8 mouse cellular contexts compared by ENCODE assay signal in genomic region chr4:21848287-21848630, GRCm38 (mm10). TPM values are rescaled to one million over a fixed set of nuclear protein-coding genes. Genes with fewer than 3 reads are reported as not detected.
DNase-seq lines count a peak whose midpoint lies in the region; ATAC-seq lines count a peak whose summit lies in the region.

No protein-coding gene starts in this region.

- H3K36me3 ChIP-seq in embryonic facial prominence, embryonic 12.5 days, result no peaks in the 10 kb centered on the region
- no peaks in the 10 kb centered on the region for H3K36me3 ChIP-seq in limb, embryonic 11.5 days (ENCODE audit: control insufficient read depth, insufficient read depth, low read length)
- no peaks in the 10 kb centered on the region for H3K36me3 ChIP-seq in midbrain, embryonic 12.5 days

- peak overlapping the region; percentile 83 for H3K9ac ChIP-seq in embryonic facial prominence, embryonic 12.5 days
- peak overlapping the region; percentile 90 for H3K9ac ChIP-seq in limb, embryonic 11.5 days (ENCODE audit: low read length)
- peak overlapping the region; percentile 80 for H3K9ac ChIP-seq in midbrain, embryonic 12.5 days (replicated peaks)

- H3K4me1 ChIP-seq in embryonic facial prominence, embryonic 12.5 days, result peaks cover 5% of the 10 kb centered on the region; the same call in 1 of the 2 replicates
- H3K4me1 ChIP-seq in limb, embryonic 11.5 days (ENCODE audit: control insufficient read depth, insufficient read depth, low read length), result no peaks in the 10 kb centered on the region; the same call in 1 of the 2 replicates
- peaks cover 12% of the 10 kb centered on the region for H3K4me1 ChIP-seq in midbrain, embryonic 12.5 days

- H3K4me2 ChIP-seq in embryonic facial prominence, embryonic 12.5 days (replicated peaks), result peak overlapping the region; percentile 49
- peak overlapping the region; percentile 24 for H3K4me2 ChIP-seq in limb, embryonic 11.5 days (ENCODE audit: low read depth, severe bottlenecking)
- H3K4me2 ChIP-seq in midbrain, embryonic 12.5 days (replicated peaks), result peak overlapping the region; percentile 49

- peak overlapping the region; percentile 83 for H3K4me3 ChIP-seq in embryonic facial prominence, embryonic 12.5 days
- peak overlapping the region; percentile 68 for H3K4me3 ChIP-seq in limb, embryonic 11.5 days (ENCODE audit: low read depth, low read length)
- H3K4me3 ChIP-seq in midbrain, embryonic 12.5 days, result peak overlapping the region; percentile 67

- H3K9me3 ChIP-seq in embryonic facial prominence, embryonic 12.5 days, result no peaks in the 10 kb centered on the region
- H3K9me3 ChIP-seq in limb, embryonic 11.5 days (ENCODE audit: control insufficient read depth, low read length), result no peaks in the 10 kb centered on the region
- H3K9me3 ChIP-seq in midbrain, embryonic 12.5 days, result no peaks in the 10 kb centered on the region

- peak; percentile 91 for DNase-seq in CD4-positive helper T cell, adult 2 months (ENCODE audit: low read depth, low spot score)
- peak; percentile 79 to 86 for DNase-seq in adrenal gland, postnatal 4 days (ENCODE audit: low spot score in 2 of 2)
- DNase-seq in heart, adult 18-20 months, result peak; percentile 91 to 95
- DNase-seq in kidney, adult 18-20 months, result peak; percentile 91
- DNase-seq in limb, embryonic 11.5 days (ENCODE audit: low spot score), result peak; percentile 92
- DNase-seq in spleen, postnatal 14 days (ENCODE audit: low spot score in 2 of 2), result peak; percentile 80 to 82

- peak; percentile 85 for ATAC-seq in embryonic facial prominence, embryonic 12.5 days (ENCODE audit: insufficient number of reproducible peaks, insufficient read depth, low FRiP score, low TSS enrichment)
- peak; percentile 79 for ATAC-seq in limb, embryonic 11.5 days (ENCODE audit: insufficient number of reproducible peaks, low FRiP score, low TSS enrichment, low read depth)
- peak; percentile 84 for ATAC-seq in midbrain, embryonic 12.5 days (ENCODE audit: low FRiP score, low read depth)

- H3K27me3 ChIP-seq in embryonic facial prominence, embryonic 12.5 days, result no peaks in the 10 kb centered on the region
- H3K27me3 ChIP-seq in limb, embryonic 11.5 days (ENCODE audit: control insufficient read depth, insufficient read depth, low read length), result no peaks in the 10 kb centered on the region
- no peaks in the 10 kb centered on the region for H3K27me3 ChIP-seq in midbrain, embryonic 12.5 days

- H3K27ac ChIP-seq in embryonic facial prominence, embryonic 12.5 days, result peak overlapping the region; percentile 98
- H3K27ac ChIP-seq in limb, embryonic 11.5 days (replicated peaks; ENCODE audit: low read depth, low read length), result peak overlapping the region; percentile 91
- peak overlapping the region; percentile 96 for H3K27ac ChIP-seq in midbrain, embryonic 12.5 days (replicated peaks)

- under 1% methylated on average over 24 of the region's 24 CpGs for WGBS in embryonic facial prominence, embryonic 12.5 days
- WGBS in limb, embryonic 11.5 days, result 1% methylated on average over 24 of the region's 24 CpGs
- under 1% methylated on average over 24 of the region's 24 CpGs for WGBS in midbrain, embryonic 12.5 days

RNA-seq across cellular contexts. Expression of gene Pnisr, which starts 0.9 kb away (rescaled TPM):
- total RNA-seq in adrenal gland, postnatal 4 days (2021), result 100 to 1,000 TPM; 160 to 175 TPM
- 217 and 221 TPM in 2 replicates for polyA plus RNA-seq in embryonic facial prominence, embryonic 12.5 days (2016; fragmentation: Nextera tagmentation; extraction: Ambion mirVana)
- total RNA-seq in heart, adult 18-20 months (2021), result 10 to 100 TPM; 16.6 to 25.0 TPM
- 178 and 216 TPM in 2 replicates for polyA plus RNA-seq in limb, embryonic 11.5 days (2014; fragmentation: Nextera tagmentation; extraction: Ambion mirVana)
- polyA plus RNA-seq in midbrain, embryonic 12.5 days (2016; fragmentation: Nextera tagmentation; extraction: Ambion mirVana), result 222 and 251 TPM in 2 replicates

RNA-seq across cellular contexts. Expression of gene Coq3, which starts 31.2 kb away (rescaled TPM):
- total RNA-seq in adrenal gland, postnatal 4 days (2021), result 10 to 100 TPM; 17.0 to 20.4 TPM
- 12.4 and 13.0 TPM in 2 replicates for polyA plus RNA-seq in embryonic facial prominence, embryonic 12.5 days (2016; fragmentation: Nextera tagmentation; extraction: Ambion mirVana)
- total RNA-seq in heart, adult 18-20 months (2021), result 10 to 100 TPM; 38.7 to 39.9 TPM
- 14.4 and 15.7 TPM in 2 replicates for polyA plus RNA-seq in limb, embryonic 11.5 days (2014; fragmentation: Nextera tagmentation; extraction: Ambion mirVana)
- polyA plus RNA-seq in midbrain, embryonic 12.5 days (2016; fragmentation: Nextera tagmentation; extraction: Ambion mirVana), result 10.8 and 10.9 TPM in 2 replicates

Comparison
In these comparisons a context has a peak if more than half of its experiments do, and no peak if none do; other contexts are left out.
1. Peak in every context shown above with its lines: DNase-seq, ATAC-seq, H3K4me3 ChIP-seq and H3K27ac ChIP-seq.